Mouse (Mus musculus) urinary bladder, postnatal 10 days (tissue): ENCODE measurements around the gene Cox10.
"Not testable (repeated sequence)": the region's sequence is repeated elsewhere in the genome, so short reads cannot be mapped to it uniquely, and the experiment has no call there.

ENCODE experiments used
- DNase-seq: peaks from one replicate; pipeline ENCODE4 v3.0.0; 2022; ENCODE audit warnings: low spot score

The Cox10 gene

DNA sequence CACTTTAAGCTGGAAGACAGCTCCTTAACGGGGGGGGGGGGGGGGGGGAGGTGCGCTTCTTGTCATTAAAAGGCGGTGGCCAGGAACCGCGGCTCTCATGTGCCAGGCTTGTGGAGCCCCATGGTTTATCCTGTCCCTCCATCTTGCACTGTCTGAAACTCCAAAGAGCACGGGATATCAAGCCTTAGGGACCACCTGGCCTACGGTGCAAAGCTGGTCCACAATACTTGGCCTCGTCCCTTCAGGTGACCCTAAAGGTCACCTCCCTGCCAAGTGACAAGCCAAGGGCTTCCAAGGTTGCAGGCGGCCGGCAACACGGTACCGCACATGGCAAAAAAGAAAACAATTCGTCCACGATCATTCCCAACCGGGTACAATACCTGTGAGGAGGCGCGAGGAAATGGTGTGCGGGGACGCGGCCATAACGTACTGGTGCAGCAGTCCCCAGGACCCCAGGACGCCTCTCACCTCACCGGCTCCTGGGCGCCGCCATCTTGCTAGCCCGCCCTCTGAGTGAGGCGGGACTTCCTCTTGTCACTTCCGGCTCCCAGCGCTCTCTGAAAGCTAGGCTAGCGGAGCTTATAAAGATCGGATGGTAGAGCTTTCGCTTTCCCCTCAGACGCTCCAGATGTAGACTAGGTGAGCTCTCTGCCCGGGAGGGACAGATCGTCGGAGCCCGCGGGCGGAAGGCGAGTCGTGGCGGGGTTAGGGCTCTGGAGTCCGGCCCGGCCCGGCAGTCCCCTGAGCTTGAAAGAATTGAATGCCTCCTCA, at the start of gene Cox10:
Gene Cox10, minus strand, starts transcription at position 513 of the 771 bp plus-strand sequence.
- DNase-seq = peak; percentile 45

DNA sequence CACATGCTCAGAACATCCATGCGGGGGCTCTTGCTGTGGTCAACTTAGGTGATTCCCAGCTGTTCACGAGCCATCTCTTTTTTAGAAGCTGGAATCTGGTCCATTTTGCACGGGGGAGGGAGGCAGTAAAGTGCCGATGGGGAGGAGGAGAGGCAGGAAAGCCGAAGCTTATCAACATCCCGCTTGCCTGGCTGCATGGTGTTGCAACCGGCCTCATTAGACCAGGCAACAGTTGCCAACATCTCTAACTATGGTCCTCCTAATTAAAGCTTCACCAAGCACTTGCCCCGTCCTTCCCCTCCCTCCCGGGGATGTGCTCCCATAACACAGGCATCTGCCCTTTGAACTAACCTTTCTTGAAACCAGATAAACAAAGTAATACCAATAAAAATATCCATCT, 48.7 kb upstream of the Cox10 start:
- DNase-seq = no peak

DNA sequence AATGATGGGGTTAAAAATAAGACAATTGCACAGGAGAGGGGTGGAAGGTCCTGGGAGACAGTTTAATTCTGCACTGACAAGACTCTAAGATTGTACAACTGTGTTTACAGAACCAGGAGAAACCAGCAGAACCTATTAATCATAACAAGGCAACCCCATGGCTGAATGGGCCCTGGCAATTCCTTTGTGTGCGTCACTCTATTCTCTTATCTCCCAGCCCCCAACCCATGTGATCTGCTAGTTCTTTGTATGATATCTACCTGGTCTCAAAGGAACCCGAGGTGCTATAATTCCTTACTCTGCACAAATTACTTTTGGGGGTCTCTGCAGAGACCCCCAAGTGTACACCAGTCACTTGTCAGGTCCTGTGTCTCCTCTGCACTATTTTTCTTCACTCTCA, 46.2 kb upstream of the Cox10 start:
- no peak for DNase-seq

DNA sequence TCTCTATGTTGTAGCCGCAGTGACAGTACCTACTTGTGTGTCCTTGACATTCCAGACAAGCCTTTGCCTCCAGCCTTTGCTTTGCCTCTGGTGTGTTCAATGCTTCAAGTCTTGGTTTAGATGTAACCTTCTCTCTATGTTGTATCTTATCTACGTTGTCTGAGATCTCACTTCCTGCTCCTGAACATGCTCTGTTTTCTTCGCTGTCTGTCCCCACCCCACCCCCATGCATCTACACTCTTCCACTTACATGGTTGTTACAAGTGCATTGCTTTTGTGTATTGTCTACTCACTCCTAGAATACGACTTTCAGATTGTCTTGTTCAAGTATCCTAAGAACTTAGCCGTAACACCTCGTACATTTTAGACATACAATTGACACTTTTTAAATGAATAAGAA, 43.9 kb upstream of the Cox10 start:
- not testable (repeated sequence) for DNase-seq

DNA sequence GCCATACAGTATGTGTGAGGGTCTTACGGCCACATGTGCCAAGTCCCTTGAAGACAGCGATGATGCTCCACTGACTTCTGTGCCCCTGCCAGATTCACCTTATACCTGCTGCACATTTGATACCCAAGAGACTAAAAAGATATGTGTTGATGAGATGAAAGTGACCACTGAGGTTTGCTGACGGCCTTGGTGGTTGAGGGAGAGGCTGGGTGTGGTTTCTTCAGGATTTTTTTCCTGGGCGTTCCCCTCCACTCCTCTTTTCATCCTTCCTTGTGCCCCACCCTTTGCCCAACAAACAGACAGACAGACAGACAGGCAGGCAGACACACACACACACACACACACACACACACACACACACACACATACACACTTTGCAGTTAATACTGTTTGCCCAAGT, 37.4 kb upstream of the Cox10 start:
- DNase-seq = no peak

DNA sequence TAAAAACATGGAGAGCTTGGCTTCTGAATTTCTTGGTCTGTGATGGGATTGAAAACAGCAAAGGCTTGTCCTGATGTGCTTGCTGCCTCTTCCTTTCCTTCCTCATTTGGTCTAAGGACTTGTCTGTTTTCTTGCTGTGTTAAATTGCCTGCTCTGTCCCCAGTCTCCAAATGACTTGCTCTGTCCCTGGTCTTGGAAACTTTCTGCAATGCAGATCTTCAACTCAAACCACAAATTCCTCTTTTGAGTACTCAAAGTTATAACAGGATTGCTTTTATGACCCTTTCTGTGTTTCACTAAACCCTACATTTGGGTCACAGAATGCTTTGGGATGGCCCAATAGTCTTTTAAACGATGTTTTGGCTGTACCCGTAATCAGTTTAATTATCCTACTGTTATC, 36.6 kb upstream of the Cox10 start:
- DNase-seq = no peak

DNA sequence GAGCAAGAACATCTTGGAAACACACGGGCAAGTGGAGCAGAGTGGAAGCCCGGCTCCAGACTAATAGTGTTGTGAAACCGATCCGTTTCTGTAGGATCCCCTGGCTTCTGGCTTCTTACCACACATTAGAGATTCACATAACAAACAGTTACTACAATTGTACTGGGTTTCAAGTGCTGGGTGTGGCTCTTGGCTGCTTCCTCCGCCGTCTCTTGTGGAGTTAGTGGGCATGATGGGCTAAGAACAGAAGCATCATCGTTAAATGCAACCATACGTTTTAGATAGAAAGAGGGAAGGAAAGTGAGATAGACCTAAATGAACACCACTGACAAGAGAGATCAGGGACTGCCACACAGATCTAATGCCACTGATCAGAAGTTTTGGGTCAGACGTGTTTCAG, 35.8 kb upstream of the Cox10 start:
- DNase-seq = no peak

DNA sequence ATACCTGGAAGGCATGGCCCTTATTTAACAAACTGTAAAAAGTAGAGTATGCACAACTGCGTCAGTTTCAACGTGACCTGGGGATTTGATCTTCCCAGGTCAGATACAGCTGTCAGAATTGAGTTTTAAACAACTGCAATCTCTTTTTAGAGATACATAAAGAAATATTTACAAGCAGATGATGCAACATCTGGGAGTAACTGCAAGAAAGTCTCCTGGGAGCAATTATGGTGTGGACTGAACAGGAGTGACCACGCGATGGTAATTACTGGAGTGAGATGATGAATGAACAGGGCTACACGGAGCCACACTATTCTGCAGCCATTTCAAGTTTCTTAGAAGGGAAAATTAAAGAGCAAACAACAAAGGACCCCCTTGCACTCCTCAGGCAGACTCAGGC, 20.8 kb upstream of the Cox10 start:
- no peak for DNase-seq

DNA sequence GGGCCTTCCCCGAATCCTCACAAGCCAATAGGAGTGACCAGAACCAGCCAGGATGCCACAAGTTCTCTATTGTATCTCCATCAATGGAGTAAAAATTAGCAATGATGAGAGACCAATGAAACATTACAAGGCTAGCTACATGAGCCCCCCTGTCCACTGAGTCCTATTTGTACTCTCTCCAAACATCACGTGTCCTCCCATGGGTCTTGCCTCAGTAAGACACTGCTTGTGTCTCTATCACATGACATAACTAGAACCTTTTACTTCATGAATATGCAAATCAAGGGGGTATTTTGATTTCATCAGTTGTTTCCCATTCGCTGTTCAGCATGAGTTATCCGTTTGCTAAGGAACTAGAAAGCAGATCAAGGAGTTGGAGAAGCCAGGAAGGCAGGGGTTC, 13.8 kb upstream of the Cox10 start:
- DNase-seq = no peak

DNA sequence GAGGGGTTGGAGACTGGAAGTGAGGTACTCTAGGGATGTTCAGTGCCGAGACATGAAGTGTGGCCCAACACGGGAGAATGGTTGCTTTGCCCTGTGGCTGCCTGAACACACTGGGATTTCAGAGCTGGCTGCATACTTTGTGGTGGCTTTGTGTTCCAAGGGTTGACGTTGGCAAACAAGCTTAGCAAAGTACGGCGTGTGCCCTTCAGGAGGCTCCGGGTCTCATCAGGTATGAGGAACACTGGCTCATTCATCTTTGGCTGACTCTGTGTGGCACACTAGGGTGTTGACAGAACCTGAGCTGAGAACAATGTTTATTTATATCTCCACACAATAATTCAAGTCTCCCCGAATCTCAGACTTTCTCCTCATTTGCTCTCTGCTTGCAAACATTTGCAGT, 11.9 kb upstream of the Cox10 start:
- no peak for DNase-seq

DNA sequence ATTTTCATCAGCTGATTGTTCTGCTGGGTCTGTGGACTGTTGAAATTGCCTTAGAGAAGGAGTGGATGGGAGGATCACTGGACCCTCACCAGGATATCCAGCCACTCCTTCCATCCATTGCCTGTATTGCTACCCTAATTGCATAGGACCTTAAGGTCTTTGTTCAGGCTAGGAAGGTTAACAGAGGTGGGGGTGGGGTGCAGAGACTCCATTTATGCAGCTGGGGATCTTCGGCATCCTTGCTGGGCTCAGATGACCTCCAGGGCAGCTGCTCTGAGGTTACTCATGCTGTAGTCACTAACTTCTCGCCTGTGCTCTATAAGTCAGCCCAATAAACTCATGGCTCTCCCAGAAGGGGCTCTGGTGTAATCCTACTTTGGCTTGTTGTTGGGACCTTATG, 10.4 kb upstream of the Cox10 start:
- DNase-seq = no peak

DNA sequence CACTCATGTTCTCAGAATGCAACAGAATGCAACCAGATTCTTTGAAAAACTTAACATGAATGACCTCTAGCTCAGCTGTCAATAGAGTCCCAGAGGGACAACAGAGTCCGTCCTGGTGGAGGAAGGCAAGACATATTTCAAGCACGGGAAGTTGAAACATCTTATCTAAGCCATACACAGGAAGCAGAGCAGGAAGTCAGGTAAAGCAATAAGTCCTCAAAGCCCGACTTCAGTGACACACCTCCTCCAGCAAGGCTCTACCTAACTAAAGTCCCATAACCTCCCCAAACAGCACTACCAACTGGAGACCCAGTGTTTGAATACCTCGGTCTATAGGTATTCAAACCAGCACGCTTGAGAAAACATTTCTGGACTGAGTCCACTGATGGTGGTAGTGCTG, 6.6 kb upstream of the Cox10 start:
- no peak for DNase-seq

DNA sequence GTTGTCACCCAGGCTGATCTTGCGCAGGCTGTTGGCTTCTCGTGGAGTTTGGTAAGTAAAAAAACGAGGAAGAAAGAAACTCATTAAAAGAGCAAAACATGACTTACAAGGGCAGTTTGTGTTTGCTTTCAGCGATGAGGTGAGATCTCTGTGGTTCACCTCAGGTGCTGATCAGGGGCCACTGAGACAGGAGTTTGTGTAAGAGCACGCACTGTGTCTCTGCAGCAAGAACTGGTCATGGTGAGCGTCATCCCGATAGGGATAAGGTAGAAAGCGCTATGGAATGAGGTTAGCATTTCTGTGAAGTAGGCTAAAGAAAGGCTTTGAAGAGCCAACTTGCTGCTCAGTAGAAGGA, 436 bp upstream of the Cox10 start:
- DNase-seq = no peak

DNA sequence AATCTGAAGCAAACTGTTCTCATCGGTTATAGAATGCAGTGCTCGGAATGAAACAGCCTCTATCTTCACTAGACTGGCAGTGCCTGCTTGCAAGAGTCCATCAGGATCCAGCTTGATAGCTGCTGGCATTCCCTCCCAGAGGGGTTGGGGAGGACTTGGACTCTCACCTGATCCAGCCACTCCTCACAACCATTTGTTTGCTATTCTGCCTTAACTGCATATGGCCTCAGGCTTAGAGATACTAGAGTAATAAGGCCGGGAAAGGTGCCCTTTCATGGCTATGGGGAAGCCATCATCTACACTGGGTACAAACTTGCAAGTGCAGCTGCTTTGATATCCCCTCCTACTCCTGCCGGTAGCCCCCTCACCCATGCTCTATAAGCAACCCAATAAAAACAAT, 3.1 kb downstream of the Cox10 start:
- no peak for DNase-seq

DNA sequence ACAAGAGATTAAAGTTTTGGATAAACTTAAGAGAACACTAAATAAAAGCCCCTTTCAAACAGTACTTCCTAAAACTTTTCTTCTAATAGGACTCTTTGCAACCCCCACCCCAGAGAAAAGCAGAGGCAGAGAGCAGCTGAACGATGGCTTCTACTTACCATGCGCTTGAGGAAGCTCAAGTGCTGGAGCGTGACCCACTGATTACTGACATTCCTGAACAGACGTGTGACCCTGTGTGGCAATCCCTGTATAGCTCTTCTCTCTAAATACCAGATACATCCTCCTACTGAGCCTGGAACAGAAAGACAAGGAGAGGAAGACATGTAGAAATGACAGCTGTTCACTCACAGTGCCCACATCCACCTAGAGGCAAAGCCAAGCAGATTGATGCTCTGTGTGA, 5.9 kb downstream of the Cox10 start:
- no peak for DNase-seq

DNA sequence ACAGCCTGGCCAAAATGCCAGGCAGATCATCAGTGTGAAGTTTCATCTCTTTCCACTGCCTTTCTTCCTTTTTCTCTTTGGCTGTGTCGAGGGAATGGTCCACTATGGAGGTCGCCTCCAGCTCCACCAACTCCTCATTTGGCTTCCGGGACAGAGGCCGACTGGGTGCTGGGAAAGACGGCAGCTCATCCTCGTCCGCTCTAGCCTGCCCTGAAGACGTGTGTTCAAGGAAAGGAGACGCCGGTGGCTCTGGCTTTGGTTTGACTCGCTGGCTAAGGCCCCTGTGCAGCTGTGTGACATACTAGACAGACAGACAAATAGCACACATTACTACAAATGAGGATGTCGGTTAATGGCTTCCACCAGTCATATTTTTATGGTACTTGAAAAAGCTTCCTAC, 7.7 kb downstream of the Cox10 start:
- DNase-seq = no peak

DNA sequence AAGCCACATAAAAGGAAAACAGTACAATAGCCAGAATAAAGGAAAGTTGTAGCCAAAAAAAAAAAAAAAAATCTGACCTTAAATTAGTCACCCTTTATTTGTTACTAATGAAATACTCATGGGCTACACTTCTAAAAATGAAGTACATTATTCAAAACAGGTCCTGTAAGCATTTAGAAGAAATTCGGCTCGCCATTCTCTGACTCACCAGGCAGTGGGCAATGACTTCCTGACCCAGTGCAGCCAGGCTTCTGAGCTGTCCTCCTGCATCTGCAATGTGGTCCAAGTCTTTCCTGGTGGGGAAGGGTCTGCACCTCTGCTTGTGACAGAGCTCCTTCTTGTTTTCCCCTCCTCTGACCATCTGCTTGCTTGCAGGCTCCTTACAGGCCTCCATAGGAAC, 13.3 kb downstream of the Cox10 start:
- no peak for DNase-seq

DNA sequence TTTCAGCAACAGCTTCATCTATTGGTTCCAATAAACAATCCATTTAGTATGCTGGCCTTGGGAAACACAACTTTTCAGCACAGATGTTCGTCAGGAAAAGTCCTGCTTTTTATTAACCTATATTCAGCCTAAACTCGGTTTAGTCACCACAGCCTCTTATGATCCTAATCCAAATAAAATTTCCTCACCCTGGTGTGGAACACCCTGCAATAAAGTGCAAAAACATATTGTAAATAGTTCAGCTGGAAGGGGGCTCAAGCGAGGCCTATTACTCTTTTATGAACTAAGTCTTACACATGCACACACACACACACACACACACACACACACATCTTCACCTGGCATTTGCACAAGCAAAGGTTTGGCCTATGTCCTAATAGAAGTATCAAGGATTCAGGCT, 16.1 kb downstream of the Cox10 start:
- DNase-seq = no peak

DNA sequence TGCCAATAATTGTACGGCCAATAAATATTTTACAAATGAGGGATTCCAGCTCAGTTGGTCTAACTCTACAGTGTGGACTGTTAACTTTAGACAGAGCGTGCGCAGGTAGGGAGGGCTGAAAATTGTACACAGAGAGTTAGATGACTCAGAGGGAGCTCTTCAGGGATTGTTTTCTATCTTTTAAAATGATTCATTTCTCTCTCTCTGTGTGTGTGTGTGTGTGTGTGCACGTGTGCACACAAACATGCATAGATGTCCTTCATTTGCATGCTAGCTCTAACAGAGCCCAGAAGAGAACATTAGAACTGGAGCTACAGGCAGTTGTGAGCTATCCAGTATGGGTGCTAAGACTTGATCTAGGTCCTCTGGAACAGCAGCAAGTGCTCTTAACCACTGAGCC, 17.0 kb downstream of the Cox10 start:
- no peak for DNase-seq

DNA sequence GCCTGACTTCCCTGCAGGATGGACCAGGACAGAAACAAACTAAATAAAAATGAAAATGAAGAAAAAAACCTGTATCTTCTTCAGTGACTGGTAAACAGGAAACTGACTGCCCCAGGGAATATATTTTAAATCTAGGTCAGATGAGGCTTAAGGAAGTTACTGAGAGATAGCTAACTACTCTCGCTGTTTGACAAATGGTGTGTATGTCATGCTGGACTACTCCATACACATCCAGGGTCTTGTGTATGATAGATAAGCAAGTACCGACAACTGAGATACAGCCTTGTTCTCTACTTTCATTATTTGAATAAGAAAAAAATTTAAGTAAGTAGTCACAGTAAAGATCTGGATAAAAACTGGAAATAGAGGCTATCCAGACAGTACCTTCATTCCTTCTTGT, 20.0 kb downstream of the Cox10 start:
- no peak for DNase-seq

DNA sequence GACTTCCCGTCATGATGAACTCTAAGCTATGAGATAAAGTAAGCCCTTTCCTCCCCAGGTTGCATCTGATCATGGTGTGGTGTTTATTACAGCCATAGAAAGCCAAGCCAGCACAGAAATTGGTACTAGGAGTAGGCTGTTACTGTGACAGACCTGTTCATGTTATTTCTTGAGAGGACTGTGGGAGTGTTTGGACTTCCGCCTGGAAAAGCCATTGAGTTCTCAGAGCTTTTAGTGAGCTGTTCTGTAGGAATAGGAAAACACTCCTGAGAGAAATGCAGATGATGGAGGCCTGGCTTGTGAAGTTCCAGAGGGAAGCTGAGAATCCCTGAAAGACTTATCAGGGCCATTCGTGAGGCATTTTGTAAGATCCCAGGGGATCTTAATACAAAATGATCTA, 20.8 kb downstream of the Cox10 start:
- DNase-seq = no peak

DNA sequence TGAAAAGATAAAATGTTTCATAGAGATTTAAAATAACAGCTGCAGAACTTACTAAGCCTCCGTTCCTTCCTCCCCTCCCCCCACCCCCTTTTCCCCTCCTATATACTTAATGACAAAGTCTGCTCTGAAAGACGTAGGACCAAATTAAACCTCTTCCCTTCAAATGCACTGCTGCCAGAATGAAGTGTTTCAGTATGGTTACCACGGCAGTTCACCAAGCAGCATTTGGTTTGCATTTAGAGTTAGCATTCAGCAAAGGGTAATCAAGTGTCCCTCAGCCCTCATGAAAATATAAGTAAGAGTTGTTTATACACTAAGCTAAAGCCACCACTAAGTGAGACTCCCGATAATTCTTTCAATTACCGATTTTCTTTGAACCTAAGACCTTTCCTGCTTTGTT, 25.9 kb downstream of the Cox10 start:
- no peak for DNase-seq

DNA sequence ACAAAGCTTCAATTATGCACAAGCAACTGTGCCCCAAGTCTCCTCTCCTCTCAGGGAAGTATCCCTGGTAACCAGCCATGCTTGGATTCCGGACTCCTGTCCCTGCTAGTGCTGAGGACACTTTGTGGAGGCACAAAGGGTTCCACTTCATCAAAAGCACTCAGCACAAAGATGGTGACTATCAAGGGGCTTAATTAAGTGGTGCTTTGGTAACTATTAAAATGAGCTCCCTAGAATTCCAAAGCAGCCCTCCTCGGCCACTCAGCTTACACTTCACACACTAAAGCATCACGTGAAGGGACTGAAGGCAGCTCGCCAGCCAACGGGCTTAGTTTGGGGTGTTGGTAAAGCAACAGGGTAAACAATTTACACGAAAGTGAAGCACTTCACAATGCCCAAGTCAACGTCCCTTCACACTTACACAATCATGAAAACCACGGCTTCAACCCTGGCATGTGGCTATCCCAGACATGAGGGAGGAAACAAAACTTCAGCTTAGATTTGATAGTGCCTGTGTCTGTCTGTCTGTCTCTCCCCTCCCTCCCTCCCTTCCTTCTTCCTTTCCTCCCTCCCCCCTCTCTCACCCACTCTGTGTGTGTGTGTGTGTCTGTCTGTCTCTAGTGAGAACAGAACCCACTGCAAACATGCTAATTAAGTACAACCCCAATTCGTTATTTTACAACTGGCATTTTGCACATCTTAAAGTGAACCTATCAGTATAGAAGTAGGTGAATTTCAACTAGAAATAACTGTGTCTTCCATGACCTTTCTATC, 27.9 kb downstream of the Cox10 start:
- no peak for DNase-seq

DNA sequence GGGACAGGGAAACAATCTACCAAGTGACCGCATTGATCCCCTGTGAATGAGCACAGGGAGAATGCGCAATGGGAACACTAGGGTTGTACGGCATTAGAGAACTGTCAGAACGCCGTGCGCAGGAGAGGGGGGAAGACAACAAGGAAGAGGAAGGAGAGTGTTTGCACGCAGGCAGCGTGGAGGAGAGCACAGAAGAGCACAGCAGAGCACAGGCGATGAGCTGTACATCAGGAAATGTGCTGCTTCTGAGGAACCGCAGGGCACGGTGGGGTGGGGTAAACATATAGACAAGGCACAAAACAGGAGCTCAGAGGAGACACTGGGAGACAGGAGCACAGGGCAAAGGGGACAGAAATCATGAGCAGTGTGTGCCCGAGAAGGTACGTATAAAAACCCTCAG, 31.8 kb downstream of the Cox10 start:
- DNase-seq = no peak
